Mouse (Mus musculus) heart, embryonic 10.5 days (tissue): ENCODE data around the gene Chrnd. TPM values are rescaled to one million over a fixed set of nuclear protein-coding genes. Genes with fewer than 3 reads are reported as not detected.

Experiments used
- polyA plus RNA-seq: library from polyadenylated mRNA; unstranded; fragments of >200 nt; fragmentation: Nextera tagmentation; extraction: Ambion mirVana; gene quantifications from 2 replicates; pipeline ENCODE4 v1.2.1, GENCODE M21; 2016

Gene Chrnd
- polyA plus RNA-seq, 1 experiment from 2014 or later = 0.13 TPM

Other genes with a start within 250 kb of the Chrnd start
- gene Alppl2, start 100.7 kb upstream of the Chrnd start, polyA plus RNA-seq = not detected in 2 replicates
- gene Alpi, start 89.0 kb upstream of the Chrnd start, polyA plus RNA-seq = not detected in 2 replicates
- not detected in 2 replicates for gene Akp3, start 65.6 kb upstream of the Chrnd start, polyA plus RNA-seq
- gene Ecel1, start 34.1 kb upstream of the Chrnd start, polyA plus RNA-seq = 0.09 and 0.10 TPM in 2 replicates
- not detected in 2 replicates for gene Prss56, start 7.3 kb upstream of the Chrnd start, polyA plus RNA-seq
- 0.34 and 0.96 TPM in 2 replicates for gene Chrng, start 14.1 kb downstream of the Chrnd start, polyA plus RNA-seq
- 153 and 174 TPM in 2 replicates for gene Eif4e2, start 23.3 kb downstream of the Chrnd start, polyA plus RNA-seq
- 0.44 and 0.86 TPM in 2 replicates for gene Efhd1, start 73.8 kb downstream of the Chrnd start, polyA plus RNA-seq
- gene Gigyf2, start 136.4 kb downstream of the Chrnd start, polyA plus RNA-seq = 33.0 and 38.2 TPM in 2 replicates
- gene Kcnj13, start 204.1 kb downstream of the Chrnd start, polyA plus RNA-seq = 0.70 and 1.0 TPM in 2 replicates